Mouse (Mus musculus) forebrain, embryonic 13.5 days (tissue): ENCODE measurements around the gene Gm10134. TPM values are rescaled to one million over a fixed set of nuclear protein-coding genes. Genes with fewer than 3 reads are reported as not detected.

ENCODE experiments used
- ATAC-seq: fragments of 200-750 bp; cut with Nextera tagmentation; 2 replicates; pipeline ENCODE4 v1.8.0; 2017
- H3K27ac ChIP-seq: fragments of 300-500 bp; sonication (generic); 2 replicates; pipeline ENCODE4 v1.5.1; 2015; ENCODE audit warnings: inconsistent platforms, mild to moderate bottlenecking, moderate library complexity
- H3K27me3 ChIP-seq: fragments of 300-500 bp; sonication (generic); 2 replicates; pipeline ENCODE4 v1.6.1; 2015; ENCODE audit warnings: mild to moderate bottlenecking, inconsistent platforms
- H3K36me3 ChIP-seq: fragments of 300-500 bp; sonication (generic); 2 replicates; pipeline ENCODE4 v1.6.1; 2015; ENCODE audit warnings: mild to moderate bottlenecking, inconsistent platforms; ENCODE audit not compliant: poor library complexity, severe bottlenecking
- H3K4me1 ChIP-seq: fragments of 300-500 bp; sonication (generic); 2 replicates; pipeline ENCODE4 v1.6.1; 2015; ENCODE audit warnings: inconsistent platforms
- H3K4me2 ChIP-seq: fragments of 300-500 bp; sonication (generic); 2 replicates; pipeline ENCODE4 v1.6.1; 2015; ENCODE audit warnings: inconsistent platforms, mild to moderate bottlenecking, moderate library complexity
- H3K4me3 ChIP-seq: fragments of 300-500 bp; sonication (generic); 2 replicates; pipeline ENCODE4 v1.5.1; 2015; ENCODE audit warnings: mild to moderate bottlenecking, inconsistent platforms
- H3K9ac ChIP-seq: fragments of 300-500 bp; sonication (generic); 2 replicates; pipeline ENCODE4 v1.6.1; 2015; ENCODE audit warnings: mild to moderate bottlenecking, inconsistent platforms
- H3K9me3 ChIP-seq: fragments of 300-500 bp; sonication (generic); replicated peaks from 2 replicates; pipeline ENCODE4 v1.6.1; 2016; ENCODE audit warnings: inconsistent platforms
- WGBS: fragments of 180-500 bp; shearing (Covaris S2); methylation state at CpG from one replicate; pipeline ENCODE4 v1.1.7; 2015; 5-methylcytosine and 5-hydroxymethylcytosine counted together
- polyA plus RNA-seq: library from polyadenylated mRNA; unstranded; fragments of >200 nt; fragmentation: Nextera tagmentation; extraction: Ambion mirVana; gene quantifications from 2 replicates; pipeline ENCODE4 v1.2.1, GENCODE M21; 2015

The Gm10134 gene
- polyA plus RNA-seq, 1 experiment from 2014 or later, result 0.53 TPM

DNA sequence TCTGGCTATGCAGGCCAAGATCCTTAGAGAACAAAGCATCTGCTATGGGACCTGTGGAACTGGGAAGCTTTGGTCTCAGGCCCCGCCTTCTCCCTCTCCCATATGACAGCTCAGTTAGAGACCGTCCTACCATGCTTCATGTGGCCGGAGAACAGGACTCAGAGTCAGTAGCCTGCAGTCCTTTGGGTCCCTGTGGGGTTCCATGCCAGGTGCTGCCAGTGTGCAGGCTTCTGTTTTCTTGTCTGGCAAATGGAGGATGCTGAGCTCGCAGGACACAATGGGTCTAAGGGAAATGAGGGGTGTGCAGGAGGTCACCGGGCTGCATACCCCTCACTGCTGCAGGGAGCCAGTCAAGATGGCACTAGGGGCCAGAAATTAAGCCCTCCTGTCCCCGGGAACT lies 40.7 kb downstream of the Gm10134 start:
- WGBS, result 84% methylated on average over 6 of the region's 6 CpGs
- no peak overlapping the region for H3K9ac ChIP-seq
- no peak for ATAC-seq
- H3K4me2 ChIP-seq, result no peak overlapping the region
- H3K4me3 ChIP-seq, result no peak overlapping the region
- no peaks in the 10 kb centered on the region for H3K9me3 ChIP-seq
- H3K27ac ChIP-seq, result peak overlapping the region; percentile 11
- peaks cover 99% of the 10 kb centered on the region for H3K36me3 ChIP-seq
- peaks cover 10% of the 10 kb centered on the region for H3K4me1 ChIP-seq
- H3K27me3 ChIP-seq, result no peaks in the 10 kb centered on the region

DNA sequence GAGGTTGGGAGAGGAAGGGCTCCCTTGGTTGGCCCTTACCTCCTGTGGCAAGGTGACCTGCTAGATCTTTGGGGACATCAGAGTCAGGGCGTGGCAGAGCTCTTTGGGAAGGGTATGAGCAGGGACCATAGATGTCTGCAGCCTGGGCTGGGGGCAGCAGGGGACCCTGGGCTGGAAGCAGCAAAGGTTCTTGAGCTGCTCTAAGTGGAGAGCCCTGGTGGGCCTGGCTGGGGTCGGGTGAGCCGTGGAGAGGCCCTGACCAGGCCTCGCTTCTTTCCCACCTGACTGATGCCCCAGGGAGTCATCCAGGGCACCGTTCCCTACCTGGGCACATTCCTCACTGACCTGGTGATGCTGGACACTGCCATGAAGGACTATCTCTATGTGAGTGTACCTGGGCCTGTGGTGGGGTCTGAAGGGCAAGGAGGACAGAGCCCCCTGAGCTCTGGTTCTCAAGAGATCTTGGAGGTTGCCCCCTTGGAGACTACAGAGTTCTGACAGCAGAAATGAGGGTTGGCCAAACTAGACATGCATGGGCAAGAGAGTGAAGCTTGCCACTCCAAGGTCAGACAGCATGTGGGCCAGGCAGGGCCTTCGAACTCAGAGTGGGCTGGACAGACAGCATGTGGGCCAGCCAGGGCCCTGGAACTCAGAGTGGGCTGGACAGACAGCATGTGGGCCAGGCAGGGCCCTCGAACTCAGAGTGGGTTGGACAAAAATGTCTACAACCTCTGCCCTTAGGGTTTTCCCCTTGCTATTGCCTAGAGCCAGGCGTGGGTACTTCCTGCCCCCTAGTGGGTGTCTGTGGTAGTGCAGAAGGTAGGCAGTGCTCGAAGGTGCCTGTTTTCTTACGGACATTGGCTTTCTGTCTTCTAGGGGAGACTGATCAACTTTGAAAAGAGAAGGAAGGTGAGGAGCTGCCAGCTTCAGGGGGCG lies 41.6 kb downstream of the Gm10134 start:
- peaks cover 10% of the 10 kb centered on the region for H3K4me1 ChIP-seq
- H3K27me3 ChIP-seq, result no peaks in the 10 kb centered on the region
- H3K9ac ChIP-seq, result no peak overlapping the region
- H3K4me2 ChIP-seq, result no peak overlapping the region
- H3K27ac ChIP-seq, result peak overlapping the region; percentile 11; the same call in 1 of the 2 replicates
- peak; percentile 62; the same call in 1 of the 2 replicates for ATAC-seq
- no peaks in the 10 kb centered on the region for H3K9me3 ChIP-seq
- WGBS, result 53% methylated on average over 11 of the region's 11 CpGs
- H3K36me3 ChIP-seq, result peaks cover 99% of the 10 kb centered on the region
- no peak overlapping the region for H3K4me3 ChIP-seq

DNA sequence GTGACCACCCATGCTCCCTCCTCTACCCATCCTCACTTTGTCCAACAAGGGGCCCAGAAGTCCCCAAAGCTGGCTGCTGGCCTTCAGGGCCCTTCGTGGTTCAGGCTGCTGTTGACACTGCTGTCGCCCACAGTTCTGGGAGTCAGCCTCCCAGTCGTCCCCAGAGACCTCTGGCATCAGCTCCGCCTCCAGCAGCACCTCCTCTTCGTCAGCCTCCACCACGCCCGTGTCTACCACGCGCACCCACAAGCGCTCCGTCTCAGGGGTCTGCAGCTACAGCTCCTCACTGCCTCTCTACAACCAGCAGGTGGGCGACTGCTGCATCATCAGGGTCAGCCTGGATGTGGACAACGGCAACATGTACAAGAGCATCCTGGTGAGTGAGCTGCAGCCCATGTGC lies 43.3 kb downstream of the Gm10134 start:
- no peak for ATAC-seq
- no peak overlapping the region for H3K4me3 ChIP-seq
- no peak overlapping the region for H3K4me2 ChIP-seq
- peaks cover 10% of the 10 kb centered on the region; the same call in 1 of the 2 replicates for H3K4me1 ChIP-seq
- H3K36me3 ChIP-seq, result peaks cover 99% of the 10 kb centered on the region
- no peaks in the 10 kb centered on the region for H3K9me3 ChIP-seq
- no peak overlapping the region for H3K9ac ChIP-seq
- H3K27me3 ChIP-seq, result no peaks in the 10 kb centered on the region
- WGBS, result 93% methylated on average over 13 of the region's 13 CpGs
- no peak overlapping the region for H3K27ac ChIP-seq

DNA sequence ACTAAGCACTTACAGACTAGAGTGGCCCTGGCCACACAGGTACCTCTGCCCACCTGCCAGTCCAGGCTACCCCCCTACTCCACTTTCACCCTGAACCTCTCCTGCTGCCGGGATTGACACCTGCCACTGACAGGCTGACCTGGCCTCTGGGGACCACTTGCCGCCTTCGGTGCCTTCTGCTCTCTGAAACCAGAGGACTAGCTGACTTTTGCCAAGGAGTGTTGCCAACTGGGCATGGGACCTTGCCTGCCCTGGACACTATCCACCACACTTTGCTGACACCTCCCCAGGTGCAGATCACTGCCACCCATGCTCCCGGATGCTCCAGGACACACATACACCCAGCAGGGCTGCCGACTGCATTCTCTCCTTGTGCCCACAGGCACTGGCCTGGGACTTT lies 46.4 kb downstream of the Gm10134 start:
- no peak overlapping the region for H3K27ac ChIP-seq
- 98% methylated on average over 5 of the region's 5 CpGs for WGBS
- ATAC-seq, result no peak
- H3K4me1 ChIP-seq, result no peaks in the 10 kb centered on the region
- no peaks in the 10 kb centered on the region for H3K27me3 ChIP-seq
- H3K4me2 ChIP-seq, result no peak overlapping the region
- H3K9ac ChIP-seq, result no peak overlapping the region
- no peak overlapping the region for H3K4me3 ChIP-seq
- H3K36me3 ChIP-seq, result peaks cover 82% of the 10 kb centered on the region
- no peaks in the 10 kb centered on the region for H3K9me3 ChIP-seq

Other genes with a start within 250 kb of the Gm10134 start
- 6.2 and 8.4 TPM in 2 replicates for gene Ppp1r26, start 59.3 kb upstream of the Gm10134 start, polyA plus RNA-seq
- gene 1700007K13Rik, start 39.8 kb upstream of the Gm10134 start, polyA plus RNA-seq, result 2.0 TPM in 2 replicates
- gene Mrps2, start 38.0 kb upstream of the Gm10134 start, polyA plus RNA-seq, result 52.5 and 54.3 TPM in 2 replicates
- gene Gbgt1, start 9.2 kb upstream of the Gm10134 start, polyA plus RNA-seq, result 0.43 TPM in 1 of 2 replicates, not detected in the other
- gene Ralgds, start 7.0 kb downstream of the Gm10134 start, polyA plus RNA-seq, result 50.9 and 53.6 TPM in 2 replicates
- 0.14 TPM in 1 of 2 replicates, not detected in the other for gene Cel, start 57.3 kb downstream of the Gm10134 start, polyA plus RNA-seq
- gene Gtf3c5, start 77.7 kb downstream of the Gm10134 start, polyA plus RNA-seq, result 40.7 and 48.2 TPM in 2 replicates
- 0.19 and 0.31 TPM in 2 replicates for gene Gfi1b, start 115.9 kb downstream of the Gm10134 start, polyA plus RNA-seq
- gene Tsc1, start 135.1 kb downstream of the Gm10134 start, polyA plus RNA-seq, result 29.0 and 34.1 TPM in 2 replicates
- gene Spaca9, start 193.6 kb downstream of the Gm10134 start, polyA plus RNA-seq, result 1.6 and 2.8 TPM in 2 replicates
- gene Ak8, start 194.1 kb downstream of the Gm10134 start, polyA plus RNA-seq, result 0.83 and 1.1 TPM in 2 replicates